ENCODE assay signal across 10 mouse cellular contexts in the genomic region with DNA sequence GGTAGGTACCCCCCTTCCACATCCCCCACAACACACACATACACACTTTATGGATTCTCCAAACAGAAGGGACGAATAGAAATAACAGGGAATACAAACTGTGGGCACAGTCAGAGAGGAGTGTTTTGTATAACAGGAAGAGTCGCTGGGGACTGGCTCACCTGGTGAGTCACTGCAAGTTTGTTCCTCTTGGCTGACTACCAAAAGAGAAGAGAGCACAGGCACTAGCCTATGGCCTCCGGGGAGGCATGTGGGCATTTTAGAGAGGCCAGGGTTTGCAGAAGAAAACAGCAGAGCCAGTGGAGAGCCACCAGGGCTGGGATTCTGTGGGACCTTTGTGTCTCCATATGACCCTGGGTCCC. TPM values are rescaled to one million over a fixed set of nuclear protein-coding genes. Genes with fewer than 3 reads are reported as not detected.
A peak's percentile ranks its signal among the peaks of the same experiment; 100 is the strongest.
DNase-seq lines count a peak whose midpoint lies in the region; ATAC-seq and TF ChIP-seq lines count a peak whose summit lies in the region.
"Had no signal": no experiment of that assay in that cellular context is flagged by ENCODE, and none has a peak within 500 bp of the region (broad histone marks: within the 10 kb centered on the region; RNA-seq: fewer than 3 reads in every experiment).

No protein-coding gene starts in this region.

- ATAC-seq in kidney, postnatal 0 days (replicated peaks; ENCODE audit: low FRiP score, low read depth): peak; percentile 78

- no peaks in the 10 kb centered on the region for H3K9me3 ChIP-seq in MEL (replicated peaks; ENCODE audit: insufficient read depth, low read length)
- no peaks in the 10 kb centered on the region for H3K9me3 ChIP-seq in embryonic facial prominence, embryonic 10.5 days
- no peaks in the 10 kb centered on the region for H3K9me3 ChIP-seq in kidney, postnatal 0 days (replicated peaks; ENCODE audit: low read length)

- no peak for TF ChIP-seq RAD21 in MEL (IDR thresholded peaks at IDR 0.05; ENCODE audit: low read depth, low read length)

- WGBS in embryonic facial prominence, embryonic 10.5 days: 67% methylated on average over 3 of the region's 3 CpGs
- WGBS in kidney, postnatal 0 days: 64% methylated on average over 3 of the region's 3 CpGs

- peak; percentile 82 for DNase-seq in MEL (ENCODE audit: low read depth, low spot score)
- no peak for DNase-seq in embryonic facial prominence, embryonic 10.5 days (ENCODE audit: low spot score)
- no peak for DNase-seq in kidney, postnatal 0 days (ENCODE audit: low spot score)
- peak; percentile 82 for DNase-seq in lung, postnatal 36 days
- no peak for DNase-seq in right cerebral cortex, adult 2 months (ENCODE audit: low spot score in 2 of 2)
- DNase-seq in gastrocnemius, adult 8-10 months (ENCODE audit: low spot score in 2 of 2): no peak
- no peak for DNase-seq in heart, adult 9 months (ENCODE audit: low spot score in 2 of 2)
- no peak for DNase-seq in cerebellum, adult 11 months

- H3K27ac ChIP-seq in MEL (ENCODE audit: control insufficient read depth, low read depth, low read length): no peak overlapping the region
- peak overlapping the region; percentile 57 for H3K27ac ChIP-seq in embryonic facial prominence, embryonic 10.5 days (replicated peaks)
- H3K27ac ChIP-seq in kidney, postnatal 0 days: peak overlapping the region; percentile 77

- no peak overlapping the region for H3K9ac ChIP-seq in MEL (ENCODE audit: control insufficient read depth, low read depth, low read length, poor library complexity, severe bottlenecking)
- H3K9ac ChIP-seq in kidney, postnatal 0 days (ENCODE audit: low read depth, low read length): no peak overlapping the region

- H3K4me1 ChIP-seq in MEL (ENCODE audit: control insufficient read depth in 1 of 2, insufficient read depth in 2 of 2, low read length in 2 of 2): peaks cover 2 to 9% of the 10 kb centered on the region in 2 experiments; a peak in 3 of 4 replicates
- peaks cover 28% of the 10 kb centered on the region for H3K4me1 ChIP-seq in embryonic facial prominence, embryonic 10.5 days
- no peaks in the 10 kb centered on the region for H3K4me1 ChIP-seq in kidney, postnatal 0 days (replicated peaks; ENCODE audit: insufficient read depth, low read length)

- TF ChIP-seq EP300 in MEL (IDR thresholded peaks at IDR 0.05; ENCODE audit: low read depth in 1 of 2, low read length in 2 of 2): no peak; a peak in 1 of 4 replicates

- no peaks in the 10 kb centered on the region for H3K27me3 ChIP-seq in MEL (ENCODE audit: control insufficient read depth in 1 of 2, insufficient read depth in 2 of 2, low read length in 2 of 2)
- H3K27me3 ChIP-seq in embryonic facial prominence, embryonic 10.5 days (replicated peaks; ENCODE audit: low read depth, poor library complexity, severe bottlenecking): no peaks in the 10 kb centered on the region
- no peaks in the 10 kb centered on the region for H3K27me3 ChIP-seq in kidney, postnatal 0 days (ENCODE audit: insufficient read depth, low read length)

- no peak for TF ChIP-seq CTCF in MEL (IDR thresholded peaks at IDR 0.05 in 2 of 3, conservative IDR thresholded peaks at IDR 0.05 in 1 of 3; ENCODE audit: control insufficient read depth in 1 of 3, insufficient read depth in 1 of 3, low read depth in 2 of 3, low read length in 3 of 3, poor library complexity in 1 of 3, severe bottlenecking in 1 of 3)
- no peak for TF ChIP-seq CTCF in kidney, postnatal 0 days (IDR thresholded peaks at IDR 0.05; ENCODE audit: low read depth)

- H3K4me3 ChIP-seq in MEL (ENCODE audit: control insufficient read depth in 1 of 2, insufficient read depth in 1 of 2, low read depth in 2 of 2, low read length in 2 of 2): 0 out of 4 replicates have a peak overlapping the region, but pooled peaks of 1 of the 2 experiments have one; percentile 29
- H3K4me3 ChIP-seq in embryonic facial prominence, embryonic 10.5 days: no peak overlapping the region
- H3K4me3 ChIP-seq in kidney, postnatal 0 days (replicated peaks; ENCODE audit: low read depth, low read length): no peak overlapping the region
- H3K4me3 ChIP-seq: myocyte had no signal

- TF ChIP-seq POLR2A in MEL (IDR thresholded peaks at IDR 0.05; ENCODE audit: control insufficient read depth in 1 of 2, insufficient read depth in 1 of 2, low read depth in 1 of 2, low read length in 2 of 2, poor library complexity in 1 of 2): no peak

- H3K79me2 ChIP-seq in MEL (ENCODE audit: control insufficient read depth, insufficient read depth, low read length, poor library complexity): no peaks in the 10 kb centered on the region

- H3K4me2 ChIP-seq in kidney, postnatal 0 days (ENCODE audit: low read length): no peak overlapping the region
- H3K4me2 ChIP-seq: heart, embryonic 11.5 days had no signal

- H3K36me3 ChIP-seq in MEL (ENCODE audit: control insufficient read depth in 1 of 2, insufficient read depth in 2 of 2, low read length in 2 of 2): peaks cover 0 to 8% of the 10 kb centered on the region in 2 experiments; a peak in 2 of 4 replicates
- no peaks in the 10 kb centered on the region for H3K36me3 ChIP-seq in embryonic facial prominence, embryonic 10.5 days (replicated peaks)
- no peaks in the 10 kb centered on the region for H3K36me3 ChIP-seq in kidney, postnatal 0 days (ENCODE audit: insufficient read depth, low read length)

TF ChIP-seq in MEL, 35 proteins besides CTCF, POLR2A, EP300 and RAD21:
- TF ChIP-seq ETS1 (IDR thresholded peaks at IDR 0.05; ENCODE audit: low read depth, low read length): peak; percentile 48
- no peak for TF ChIP-seq USF1 (IDR thresholded peaks at IDR 0.05; ENCODE audit: low read depth, low read length)
- 0 out of 2 replicates have a peak, but pooled peaks have one; percentile 13 for TF ChIP-seq TBP (IDR thresholded peaks at IDR 0.05; ENCODE audit: low read depth, low read length)
- TF ChIP-seq MAX (IDR thresholded peaks at IDR 0.05; ENCODE audit: low read length): 0 out of 2 replicates have a peak, but pooled peaks have one; percentile 21

RNA-seq across cellular contexts. Expression of gene Vgll4, which starts 18.8 kb away (rescaled TPM):
- 17.5 and 18.1 TPM in 2 replicates for total RNA-seq in MEL (2012; rRNA removed)
- polyA plus RNA-seq in MEL (2012; ENCODE audit: insufficient read depth in 1 of 2, insufficient read length in 2 of 2, low read depth in 1 of 2, low replicate concordance in 2 of 2, missing spikeins in 1 of 2): 10 to 100 TPM in 1 of 2 experiments, not detected in 1; 21.5 TPM
- 98.8 and 111 TPM in 2 replicates for polyA plus RNA-seq in embryonic facial prominence, embryonic 10.5 days (2016; fragmentation: Nextera tagmentation; extraction: Ambion mirVana)
- 97.2 and 99.7 TPM in 2 replicates for polyA plus RNA-seq in kidney, postnatal 0 days (2015; fragmentation: Nextera tagmentation; extraction: Ambion mirVana)
- 10 to 100 TPM; 17.5 to 30.1 (median 21.6) TPM for total RNA-seq in gastrocnemius, adult 8-10 months (2022)

RNA-seq across cellular contexts. Expression of gene Tamm41, which starts 49.1 kb away (rescaled TPM):
- 63.5 and 80.5 TPM in 2 replicates for total RNA-seq in MEL (2012; rRNA removed)
- 10 to 100 TPM in 1 of 2 experiments, not detected in 1; 87.4 TPM for polyA plus RNA-seq in MEL (2012; ENCODE audit: insufficient read depth in 1 of 2, insufficient read length in 2 of 2, low read depth in 1 of 2, low replicate concordance in 2 of 2, missing spikeins in 1 of 2)
- polyA plus RNA-seq in embryonic facial prominence, embryonic 10.5 days (2016; fragmentation: Nextera tagmentation; extraction: Ambion mirVana): 96.8 and 99.5 TPM in 2 replicates
- 52.3 and 58.3 TPM in 2 replicates for polyA plus RNA-seq in kidney, postnatal 0 days (2015; fragmentation: Nextera tagmentation; extraction: Ambion mirVana)
- 1 to 10 TPM; 6.8 to 8.8 (median 7.6) TPM for total RNA-seq in gastrocnemius, adult 8-10 months (2022)

Comparison
In these comparisons a context has a peak if more than half of its experiments do, and no peak if none do; other contexts are left out.
1. DNase-seq: peak in MEL (single experiment) and lung, postnatal 36 days (single experiment); none in embryonic facial prominence, embryonic 10.5 days (single experiment), kidney, postnatal 0 days (single experiment), right cerebral cortex, adult 2 months (0 of 2), gastrocnemius, adult 8-10 months (0 of 2), heart, adult 9 months (0 of 2) and cerebellum, adult 11 months (single experiment).